Mouse (Mus musculus) adrenal gland, postnatal 25 days (tissue): ENCODE results near the gene Cacnb1. TPM values are rescaled to one million over a fixed set of nuclear protein-coding genes. Genes with fewer than 3 reads are reported as not detected.

Source experiments
- DNase-seq: peaks from one replicate; pipeline ENCODE4 v3.0.0; 2021; ENCODE audit warnings: mixed read lengths
- total RNA-seq: library from RNA; stranded (reverse); gene quantifications from 2 replicates; pipeline ENCODE4 v1.2.3, GENCODE M21; 2021

Cacnb1 gene
- total RNA-seq, 1 experiment from 2014 or later: 10.4 TPM

DNA sequence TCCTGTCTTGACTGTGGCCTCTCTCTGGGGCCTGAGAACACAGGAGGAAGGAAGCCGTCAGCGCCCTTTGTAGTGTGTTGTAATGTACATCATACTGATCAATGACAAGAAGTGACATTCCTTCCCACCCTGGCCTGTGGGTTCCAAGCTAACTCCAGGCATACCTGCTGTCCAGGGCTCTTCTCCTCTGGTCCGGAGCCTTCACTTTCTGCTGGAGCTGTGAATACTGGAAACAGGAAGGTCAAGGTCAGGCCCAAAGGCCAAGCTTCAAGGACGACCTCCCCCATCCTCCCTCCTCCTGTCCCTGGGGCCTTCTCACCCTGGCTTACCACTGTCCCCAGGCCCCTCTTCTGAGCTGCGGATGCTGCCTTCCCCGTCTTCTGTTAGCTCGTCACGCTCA, 18.1 kb upstream of the Cacnb1 start:
- DNase-seq: no peak

DNA sequence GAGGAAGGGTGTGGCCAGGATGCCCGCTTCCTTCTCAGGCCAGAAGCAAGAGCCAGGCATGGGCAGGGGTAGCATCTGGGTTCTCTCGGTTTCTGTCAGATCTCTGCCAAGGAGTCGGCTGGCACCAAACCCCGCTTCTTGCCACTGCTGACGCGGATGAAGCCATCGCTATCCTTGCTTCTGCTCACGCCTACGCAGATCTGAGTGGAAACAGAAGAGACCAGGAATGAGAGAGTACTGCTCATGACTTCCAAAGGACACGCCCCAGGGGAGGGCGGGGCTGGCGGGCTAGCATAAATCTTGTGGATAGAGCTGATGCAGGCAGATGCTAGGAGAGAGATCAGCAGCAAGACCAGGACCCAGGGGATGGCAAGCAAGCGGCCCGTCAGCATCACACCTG, 15.0 kb upstream of the Cacnb1 start:
- no peak for DNase-seq

DNA sequence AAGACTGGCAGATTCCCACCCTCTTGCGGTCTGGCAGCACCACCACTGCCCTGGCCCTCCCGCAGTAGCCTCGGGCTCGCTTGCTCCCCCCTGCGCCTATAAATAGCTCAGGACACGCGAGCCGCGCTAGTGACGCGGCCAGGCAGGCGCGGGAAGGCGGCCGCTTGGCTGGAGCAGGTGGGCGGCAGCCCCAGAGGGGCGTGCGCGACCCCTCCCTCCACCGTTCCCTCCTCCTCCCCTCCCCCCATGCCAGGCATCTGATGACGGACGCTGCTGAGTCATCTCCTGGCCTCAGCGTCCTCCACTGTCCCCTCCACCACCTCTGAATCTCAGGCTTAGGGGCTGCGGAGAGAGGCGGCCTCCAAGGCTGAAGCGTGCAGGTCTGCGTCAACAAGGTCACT, 13.1 kb upstream of the Cacnb1 start:
- DNase-seq: peak; percentile 64

DNA sequence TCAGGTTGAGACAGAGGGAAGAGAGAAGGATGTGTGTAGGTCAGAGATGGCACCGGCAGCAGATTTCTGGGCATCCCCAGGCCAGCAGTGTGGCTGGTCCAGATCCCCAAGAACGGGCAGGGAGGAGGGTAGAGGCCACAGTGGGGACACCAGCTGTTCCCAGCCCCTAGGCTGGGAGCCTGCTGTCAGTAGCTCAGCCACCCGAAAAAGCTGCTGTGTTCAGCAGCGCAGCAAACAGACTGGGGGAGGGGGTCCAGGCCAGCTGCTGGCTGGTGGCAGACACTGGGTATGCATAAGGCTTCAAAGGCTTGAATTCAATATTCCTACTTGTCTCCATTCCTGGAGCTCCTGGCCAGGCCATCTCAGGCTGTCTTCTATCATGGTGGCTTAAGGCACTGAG, 12.0 kb upstream of the Cacnb1 start:
- DNase-seq: no peak

DNA sequence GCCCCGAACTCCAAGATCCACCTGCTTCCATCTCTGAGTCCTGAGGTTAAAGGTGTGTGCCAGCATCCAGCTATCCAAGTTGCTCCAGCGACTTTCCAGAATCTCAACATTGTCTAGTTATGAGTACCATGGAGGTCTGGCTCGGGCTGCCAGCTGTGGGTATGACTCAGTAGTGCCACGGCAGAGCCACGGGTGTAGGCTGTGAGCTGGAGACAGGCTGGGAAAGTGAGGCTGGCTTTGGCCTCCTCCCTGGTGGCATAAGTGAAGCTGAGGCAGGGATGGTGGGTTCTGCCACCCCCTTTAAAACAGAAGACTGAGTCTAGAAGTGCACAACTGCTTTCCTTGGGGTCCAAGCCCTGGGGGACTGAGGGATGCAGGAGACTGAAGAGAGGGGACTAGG, 11.2 kb upstream of the Cacnb1 start:
- DNase-seq: no peak

DNA sequence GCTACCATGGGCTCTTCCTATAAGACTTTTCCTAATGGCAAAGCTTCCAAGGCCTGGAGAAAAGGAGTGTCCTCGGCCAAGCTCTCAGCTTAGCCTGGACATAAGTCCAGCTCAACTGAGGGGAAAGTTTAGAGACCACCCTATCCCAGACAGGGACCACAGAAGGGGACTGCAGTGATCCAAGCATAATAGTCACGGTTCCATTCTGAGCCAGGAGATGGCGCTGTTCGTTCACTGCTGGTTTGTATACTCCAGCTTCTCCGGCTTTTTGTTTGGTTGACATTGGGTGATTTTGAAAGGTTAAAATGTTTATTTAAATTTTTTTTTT, 8.6 kb upstream of the Cacnb1 start:
- DNase-seq: peak; percentile 78

DNA sequence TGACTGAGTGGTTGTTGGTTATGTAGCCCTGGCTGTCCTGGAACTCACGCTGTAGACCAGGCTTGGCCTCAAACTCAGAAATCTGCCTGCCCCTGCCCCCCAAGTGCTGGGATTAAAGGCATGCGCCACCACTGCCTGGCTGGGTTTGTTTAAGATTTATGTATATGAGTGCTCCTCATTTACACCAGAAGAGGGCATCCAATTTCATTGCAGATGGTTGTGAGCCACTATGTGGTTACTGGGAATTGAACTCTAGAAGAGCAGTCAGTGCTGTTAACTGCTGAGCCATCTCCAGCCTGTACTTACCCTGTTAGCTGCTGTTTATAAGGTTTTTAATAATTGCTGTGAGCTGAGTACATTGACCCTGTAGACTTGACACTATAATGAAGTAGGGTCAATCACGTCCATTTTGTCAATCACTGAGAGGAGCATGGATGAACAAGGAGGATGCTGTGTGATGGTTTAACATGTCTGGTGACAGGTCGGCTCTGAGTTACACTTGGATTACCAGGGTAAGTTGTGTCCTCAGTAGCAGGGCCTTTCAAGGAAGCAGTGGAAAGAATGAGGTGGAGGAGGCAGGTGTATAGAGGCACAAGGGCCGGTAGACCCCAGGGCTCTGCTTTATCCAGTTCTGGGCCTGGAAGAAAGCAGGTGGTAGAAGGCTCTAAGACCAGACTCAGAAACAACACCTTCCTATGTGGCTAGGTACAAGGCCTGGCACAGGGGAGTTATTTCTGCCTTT, 8.0 kb upstream of the Cacnb1 start:
- DNase-seq: no peak

DNA sequence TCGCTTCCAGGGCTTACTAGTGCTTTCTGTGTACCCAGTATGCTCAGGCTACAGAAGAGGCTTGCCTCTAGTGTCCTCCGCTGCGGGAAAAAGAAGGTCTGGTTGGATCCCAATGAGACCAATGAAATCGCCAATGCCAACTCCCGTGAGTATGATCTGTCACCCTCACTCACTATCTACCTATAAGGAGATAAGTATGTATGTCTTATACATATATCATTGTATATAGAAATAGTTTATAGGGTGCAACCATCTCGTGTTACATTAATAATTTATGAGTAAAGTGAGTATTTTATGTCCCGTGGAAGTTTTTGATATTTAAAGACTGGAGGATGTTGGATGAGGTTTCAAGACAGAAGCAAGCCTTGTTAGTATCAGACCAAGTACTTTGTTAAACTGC, 5.0 kb upstream of the Cacnb1 start:
- no peak for DNase-seq

DNA sequence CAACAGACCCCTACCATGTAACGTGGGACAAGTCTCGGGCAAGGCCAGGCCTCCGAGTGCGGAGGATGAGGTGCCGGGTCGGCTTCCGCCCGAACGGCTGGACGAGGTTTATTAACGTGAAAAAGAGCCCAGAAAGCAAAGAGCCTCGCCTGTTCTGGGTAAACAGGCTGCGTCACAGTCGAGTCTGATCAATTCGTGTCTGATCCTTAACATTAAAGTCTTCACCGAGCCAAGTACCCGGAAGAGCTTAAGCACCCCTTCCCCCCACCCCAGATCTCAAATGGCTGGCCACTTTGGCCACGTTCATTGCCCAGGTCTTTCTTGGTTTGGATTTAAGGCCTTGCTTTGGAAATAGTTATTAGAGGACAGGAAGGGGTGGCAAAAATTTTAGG, 4.5 kb upstream of the Cacnb1 start:
- DNase-seq: no peak

DNA sequence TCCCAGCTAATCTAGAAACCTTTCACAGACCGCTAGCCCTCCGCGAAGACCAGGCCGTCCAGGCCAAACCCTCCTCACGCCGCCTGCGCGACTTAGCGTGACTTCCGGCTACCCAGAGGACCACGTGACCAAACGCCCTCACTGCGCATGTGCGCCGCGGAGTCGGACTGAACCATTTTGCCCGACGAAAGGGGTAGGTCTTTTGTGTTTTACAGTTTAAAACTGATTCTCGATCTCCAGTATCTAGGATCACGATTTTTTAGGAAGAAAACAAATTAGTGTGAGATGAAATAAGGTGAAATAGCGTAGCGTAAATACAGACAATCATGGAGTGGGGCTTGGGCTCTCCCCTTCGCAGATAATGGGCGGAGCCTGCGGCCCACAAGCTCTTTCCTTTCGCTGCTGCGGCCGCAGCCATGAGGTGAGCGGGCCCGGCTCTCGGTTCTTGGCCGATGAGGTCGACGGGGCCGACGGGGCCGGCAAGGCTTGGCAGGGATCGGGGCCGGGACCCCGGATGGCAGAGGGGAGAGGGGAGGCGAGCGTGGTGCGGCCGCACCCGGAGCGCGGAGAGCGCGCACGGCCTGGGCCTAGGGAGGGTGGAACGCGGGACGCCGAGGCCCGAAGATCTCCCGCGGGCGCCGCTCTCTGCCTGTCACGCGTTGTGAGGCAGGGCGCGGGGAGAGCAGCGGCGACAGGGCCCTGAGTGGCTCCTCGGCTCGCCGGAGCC, 3.9 kb upstream of the Cacnb1 start, which contains the start of gene Rpl19:
Rpl19 (plus strand) TSS at position 141 of the 727 bp plus-strand sequence.
- DNase-seq: peak; percentile 94

DNA sequence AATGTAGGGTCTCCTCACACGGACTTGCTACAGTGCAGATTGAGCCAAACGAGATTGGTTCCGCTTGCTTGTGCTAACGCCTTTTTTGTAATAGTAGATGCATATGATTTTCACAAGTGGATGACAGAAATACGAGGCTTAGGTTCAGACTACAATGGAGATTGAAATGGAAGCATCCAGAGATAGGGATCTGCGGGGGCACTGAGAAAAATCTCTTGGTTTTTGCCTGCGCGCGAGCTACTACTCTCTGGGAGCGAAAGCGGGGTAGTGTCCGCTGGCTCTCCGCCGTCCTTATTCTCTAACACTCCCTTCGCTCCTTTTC, 3.4 kb upstream of the Cacnb1 start:
- no peak for DNase-seq

DNA sequence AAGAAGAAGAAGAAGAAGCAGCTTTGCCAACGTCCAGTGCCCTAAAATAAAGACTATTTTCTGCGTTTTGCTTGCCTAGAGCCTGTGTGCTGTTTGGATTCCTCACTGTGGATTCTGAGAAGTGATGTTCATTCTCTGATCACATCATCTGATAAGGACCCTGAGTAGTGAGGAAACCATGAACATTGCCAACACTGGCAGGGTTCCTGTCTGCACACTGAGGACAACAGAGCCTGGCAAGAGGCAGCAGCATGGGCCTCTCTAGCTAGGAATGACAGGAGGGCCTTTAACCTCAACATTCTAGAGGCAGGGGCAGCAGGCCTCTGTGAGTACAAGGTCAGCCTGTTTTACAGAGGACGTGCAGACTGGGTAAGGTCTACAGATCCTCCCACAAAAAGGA, 1.7 kb upstream of the Cacnb1 start:
- DNase-seq: no peak

DNA sequence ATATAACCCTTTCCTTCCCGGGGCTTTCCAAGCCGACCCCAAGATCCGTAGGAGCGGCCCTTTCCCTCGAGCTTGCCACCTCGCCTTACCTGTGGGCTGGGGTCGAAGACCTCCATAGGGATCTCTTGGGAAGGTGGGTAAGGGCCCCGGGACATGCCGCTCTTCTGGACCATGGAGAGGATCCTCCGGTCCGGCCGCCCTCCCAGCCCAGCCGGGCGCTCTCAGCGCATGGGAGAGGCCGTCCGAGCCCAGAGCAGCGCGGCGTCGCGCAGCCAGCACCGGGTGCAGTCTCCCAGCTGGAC, 630 bp downstream of the Cacnb1 start:
- DNase-seq: no peak

DNA sequence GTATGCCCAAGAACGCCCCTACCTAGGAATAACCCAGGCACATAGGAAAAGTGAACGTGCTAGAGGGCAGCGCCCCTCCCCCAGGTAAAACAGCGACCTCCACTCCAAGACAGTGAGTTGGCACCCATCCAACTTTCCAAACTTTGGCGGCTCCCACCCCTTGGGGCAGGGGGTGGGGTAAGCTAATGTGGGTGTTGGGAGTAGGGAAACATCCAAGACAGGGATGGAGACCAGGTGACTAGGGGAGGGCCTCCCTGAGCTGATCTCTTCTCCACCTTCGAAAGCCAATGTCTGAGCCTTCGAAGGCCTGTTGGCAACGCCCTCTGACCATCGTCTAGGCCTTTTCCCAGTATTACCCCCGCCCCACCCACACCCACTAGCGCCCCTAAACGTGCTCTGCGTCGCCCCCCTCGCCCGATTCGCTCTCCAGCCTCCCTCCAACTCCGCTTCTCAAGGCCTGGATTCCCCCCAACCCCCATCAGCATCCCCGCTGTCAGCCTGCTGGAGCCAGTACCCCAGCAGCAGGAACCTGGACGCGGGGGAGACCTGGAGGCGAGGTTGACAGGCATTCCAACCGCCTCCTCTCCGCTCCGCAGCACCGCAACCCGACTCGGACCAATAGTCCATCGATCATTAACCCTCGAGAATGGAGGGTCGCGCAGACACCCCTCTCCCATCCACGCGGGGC, 1.1 kb downstream of the Cacnb1 start:
- peak; percentile 27 for DNase-seq

DNA sequence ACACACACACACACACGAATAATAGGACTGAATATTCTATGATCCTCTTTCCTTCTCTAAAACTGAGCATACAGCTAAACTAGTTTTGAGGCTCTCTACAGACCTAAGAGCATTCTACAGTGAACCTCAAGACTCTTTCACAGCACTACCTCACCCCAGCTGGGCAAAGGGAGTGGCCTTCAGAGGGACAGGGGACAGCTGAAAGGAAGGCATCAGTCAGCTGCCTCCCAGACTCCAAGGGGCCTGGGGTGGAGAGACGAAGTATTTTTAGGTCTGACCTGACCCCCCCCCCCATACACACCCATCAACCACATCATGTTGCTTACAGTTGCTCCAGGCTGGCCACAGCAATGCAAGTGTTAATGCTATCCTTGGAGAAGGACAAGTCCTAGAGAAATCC, 1.7 kb downstream of the Cacnb1 start:
- DNase-seq: no peak

DNA sequence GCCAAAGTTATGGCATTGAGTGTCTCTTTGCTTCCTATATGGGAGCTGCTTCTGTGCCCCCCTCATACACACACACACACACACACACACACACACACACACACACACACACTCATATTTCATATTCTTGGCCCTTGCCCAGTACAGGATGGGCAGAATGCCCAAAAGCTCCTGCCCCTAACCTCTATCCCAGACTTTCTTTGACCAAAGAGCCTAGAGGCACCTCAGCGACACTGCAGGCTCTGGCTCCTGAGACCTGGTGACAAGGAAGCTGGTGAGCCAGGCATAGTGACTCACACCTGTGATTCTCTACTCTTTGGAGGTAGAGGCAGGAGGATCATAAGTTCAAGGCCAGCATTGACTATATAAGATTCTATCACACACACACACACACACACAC, 2.1 kb downstream of the Cacnb1 start:
- DNase-seq: no peak

DNA sequence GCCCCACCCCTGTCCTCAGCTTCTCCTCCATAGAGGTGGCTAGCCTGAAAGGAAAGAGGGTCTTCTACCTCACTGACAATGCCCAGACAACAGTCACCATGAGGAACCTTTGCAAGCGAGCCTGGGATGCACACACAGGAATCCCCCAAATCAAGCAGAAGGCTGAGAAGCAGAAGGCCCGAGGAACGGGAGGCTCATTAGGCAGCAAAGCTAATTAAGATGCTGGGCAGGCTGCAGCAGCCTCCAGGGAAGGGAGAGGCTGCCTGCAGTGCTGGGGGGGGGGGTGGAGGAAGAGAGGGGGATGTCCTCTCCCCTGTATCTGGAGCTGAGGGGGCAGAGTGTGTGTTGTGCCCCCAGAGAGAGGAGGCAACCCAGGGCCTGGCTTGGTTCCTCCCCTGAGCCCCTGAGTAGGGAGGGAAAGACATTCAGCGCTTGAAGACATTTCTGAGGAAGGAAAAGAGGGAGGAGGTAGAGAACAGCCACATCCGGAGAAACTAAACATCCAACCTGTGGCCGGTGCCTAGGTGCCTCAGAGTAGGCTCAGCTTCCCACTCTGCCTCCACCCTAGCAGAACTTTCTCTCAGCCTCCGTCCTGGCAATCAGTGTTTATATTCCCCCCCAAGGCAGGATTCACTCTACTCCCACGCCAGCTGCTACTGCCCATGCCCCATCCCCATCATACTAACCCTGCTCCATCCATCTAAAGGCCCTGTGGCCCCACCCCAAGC, 2.8 kb downstream of the Cacnb1 start:
- DNase-seq: no peak

DNA sequence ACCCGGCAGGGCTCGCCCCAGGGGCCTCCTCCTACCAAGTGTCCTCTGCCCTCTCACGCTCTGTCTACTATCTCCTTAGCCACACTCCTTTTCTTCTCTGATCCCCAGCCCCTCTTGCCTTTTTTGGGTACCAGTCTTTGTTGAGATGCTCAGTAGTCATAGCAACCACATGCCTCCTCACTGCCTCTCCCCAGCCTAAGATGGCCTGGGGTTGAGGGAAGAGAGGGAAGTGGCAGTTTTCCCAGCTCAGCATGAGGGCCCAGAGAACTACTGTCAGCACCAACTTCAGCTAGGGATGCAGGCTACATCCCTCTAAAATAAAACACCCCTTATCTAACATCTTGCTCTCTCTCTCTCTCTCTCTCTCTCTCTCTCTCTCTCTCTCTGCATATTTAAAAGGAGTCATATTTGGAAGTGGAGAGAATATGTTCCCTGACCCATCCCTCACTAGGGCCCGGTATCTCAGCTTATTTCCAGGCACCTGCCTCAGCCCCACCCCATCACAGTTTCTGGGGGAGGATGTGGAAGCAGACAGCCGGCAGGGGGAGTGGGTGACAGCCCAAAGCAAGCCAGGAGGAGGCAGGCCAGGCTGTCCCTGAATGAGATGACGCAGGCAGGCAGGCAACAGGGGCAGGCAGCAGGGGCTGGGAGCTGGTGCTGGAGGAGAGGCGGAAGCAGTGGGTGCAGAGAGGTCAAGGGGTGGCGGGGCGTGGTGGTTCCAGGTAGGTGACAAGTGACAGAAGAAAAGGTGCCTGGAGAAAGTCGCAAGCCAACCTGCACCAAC, 3.8 kb downstream of the Cacnb1 start:
- peak; percentile 36 for DNase-seq

DNA sequence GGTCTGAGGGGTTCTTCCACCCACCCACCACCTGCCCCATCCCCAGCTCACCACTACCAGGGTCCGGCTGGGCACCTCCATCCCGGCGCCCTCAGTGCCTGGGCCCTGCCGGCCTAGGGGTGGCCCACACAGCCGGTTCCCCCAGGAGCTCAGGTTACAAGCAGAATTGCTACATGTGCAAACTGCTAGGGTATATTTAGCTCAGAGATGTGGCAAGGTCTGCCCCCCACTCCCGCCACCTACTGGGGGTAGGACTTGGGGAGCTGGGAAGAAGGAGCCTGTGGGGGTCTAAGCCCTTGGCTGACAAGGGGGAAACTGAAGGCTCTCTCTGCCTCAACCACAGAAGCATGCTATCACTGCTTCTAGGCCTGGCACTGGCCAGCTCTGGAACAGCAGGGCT, 4.6 kb downstream of the Cacnb1 start:
- DNase-seq: no peak

DNA sequence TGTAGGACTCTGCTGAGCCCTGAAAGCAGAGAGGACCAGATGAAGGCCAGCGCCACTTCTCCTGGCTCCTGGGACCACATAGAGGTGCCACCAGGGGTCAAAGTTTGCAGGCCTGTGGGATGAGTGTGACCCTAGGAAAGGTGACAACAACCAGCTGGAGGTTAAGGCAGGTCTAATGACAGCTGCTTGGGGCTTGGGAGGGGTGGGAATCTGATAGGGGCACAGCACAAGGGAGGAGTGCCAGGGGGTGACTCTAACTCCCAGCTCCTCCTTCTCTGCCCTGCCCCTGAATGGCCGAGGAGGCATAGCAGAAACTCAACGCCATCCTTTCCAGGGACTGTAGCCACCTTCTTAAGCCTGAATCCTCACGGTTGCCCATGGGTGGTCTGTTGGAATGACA, 6.0 kb downstream of the Cacnb1 start:
- no peak for DNase-seq

DNA sequence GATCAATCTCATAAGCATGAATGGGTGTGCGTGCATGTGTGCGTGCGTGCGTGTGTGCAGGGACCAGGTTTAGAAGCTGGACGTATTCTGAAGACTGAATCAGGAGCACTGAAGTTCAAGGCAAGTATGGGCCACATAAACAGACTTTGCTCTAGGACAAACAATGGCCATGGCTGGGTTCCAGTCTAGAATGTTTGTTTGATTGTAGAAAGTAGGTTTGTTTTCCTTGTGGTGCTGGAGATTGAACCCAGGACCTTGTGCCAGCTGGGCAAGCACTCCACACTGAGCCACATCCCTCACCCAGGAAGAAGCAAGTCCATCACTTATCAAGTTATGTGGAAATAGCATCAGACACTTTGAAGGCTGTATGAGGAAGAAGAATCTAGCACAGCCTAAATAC, 6.7 kb downstream of the Cacnb1 start:
- no peak for DNase-seq

DNA sequence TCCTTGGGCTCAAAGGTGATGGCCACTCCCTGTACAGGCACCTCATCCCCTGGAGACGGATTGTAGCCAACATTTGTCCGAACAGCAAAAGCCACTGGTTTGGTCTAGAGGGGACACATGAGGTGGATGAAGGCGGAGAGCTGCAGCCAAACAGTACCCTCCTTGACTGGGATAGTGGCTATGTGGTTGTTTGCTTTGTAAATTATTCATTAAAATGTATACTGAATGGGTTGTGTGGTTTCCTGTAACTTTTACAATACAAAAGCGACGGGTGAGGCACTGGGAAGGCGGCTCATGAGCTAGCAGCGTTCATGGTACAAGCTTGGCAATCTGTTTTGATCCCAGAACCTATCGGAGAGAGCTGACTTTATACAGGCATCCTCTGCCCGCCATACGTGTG, 10.0 kb downstream of the Cacnb1 start:
- DNase-seq: no peak

DNA sequence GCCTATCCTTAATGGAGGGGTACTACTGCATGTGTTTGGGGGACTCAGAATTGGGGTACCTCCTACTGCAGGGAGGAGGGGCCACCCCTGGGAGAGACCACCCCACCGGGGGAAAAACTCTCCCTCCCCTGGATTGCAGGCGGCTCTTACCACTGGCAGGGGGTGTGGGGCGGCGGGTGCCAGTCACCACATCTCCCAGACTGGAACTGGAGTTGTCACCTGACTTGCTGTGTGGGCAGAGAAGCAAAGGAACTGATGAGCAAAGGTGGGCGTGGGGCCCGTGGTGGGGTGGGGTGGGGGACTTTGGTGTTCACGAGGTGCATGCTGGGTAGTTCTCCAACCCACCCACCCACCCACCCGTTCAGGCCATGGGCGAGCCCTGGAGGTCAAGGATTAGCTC, 11.1 kb downstream of the Cacnb1 start:
- DNase-seq: no peak
